Mouse (Mus musculus) spleen, adult 2 months (tissue): ENCODE measurements around the gene Cpped1.

Experiments
- CTCF ChIP-seq: fragments of 200-500 bp; IDR thresholded peaks from 2 replicates; pipeline ENCODE4 v1.5.1; 2011; ENCODE audit warnings: mild to moderate bottlenecking, inconsistent platforms; ENCODE audit not compliant: insufficient read depth, insufficient read length, insufficient replicate concordance; ENCODE audit errors: extremely low read depth
- POLR2A ChIP-seq: fragments of 200-500 bp; IDR thresholded peaks from 2 replicates; pipeline ENCODE4 v1.6.1; 2011; ENCODE audit warnings: low read depth, low read length, inconsistent platforms

- TF ChIP-seq POLR2A = no peak
- no peak for TF ChIP-seq CTCF
Observed at GRCm38 (mm10) chr16:11852716-11853605, 56.3 kb downstream of the Cpped1 start.
